Mouse (Mus musculus): ENCODE results near the gene 5031410I06Rik. TPM values are rescaled to one million over a fixed set of nuclear protein-coding genes. Genes with fewer than 3 reads are reported as not detected.
"Not testable (repeated sequence)": the region's sequence is repeated elsewhere in the genome, so short reads cannot be mapped to it uniquely, and the experiment has no call there.

The 5031410I06Rik gene
- polyA plus RNA-seq (2012; fragmentation: generic; extraction: Trizol): not detected
- long read RNA-seq, experiment 1: 0 reads
- long read RNA-seq, experiment 2: 0 reads

DNA sequence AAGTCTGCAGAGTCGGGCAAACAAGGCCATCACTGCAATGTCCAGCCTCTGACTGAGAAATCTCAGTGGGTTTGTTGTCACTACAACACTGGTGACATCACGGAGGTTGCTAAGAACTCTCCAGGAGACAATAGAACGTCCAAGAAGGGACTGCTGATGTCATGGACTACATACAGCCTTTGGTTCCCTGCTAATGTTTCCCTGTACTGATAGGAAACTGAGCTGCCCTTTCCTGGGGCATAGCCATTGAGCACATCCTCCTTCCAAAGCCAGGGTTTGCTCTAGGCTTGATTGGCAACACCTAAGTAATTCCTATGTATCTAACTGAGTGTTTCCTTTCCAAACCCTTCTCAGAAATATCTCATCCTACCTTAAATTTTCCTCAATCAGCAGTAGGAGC, at the start of gene 5031410I06Rik:
Gene 5031410I06Rik, minus strand, starts transcription at position 101 of the 400 bp plus-strand sequence.
- not testable (repeated sequence) for H3K4me3 ChIP-seq (ENCODE audit: insufficient read depth, poor library complexity, severe bottlenecking); H3K79me3 ChIP-seq (ENCODE audit: low read depth); H3K79me2 ChIP-seq (ENCODE audit: control insufficient read depth, insufficient read depth); H3ac ChIP-seq (ENCODE audit: control insufficient read depth, insufficient read length, low read depth); H3K36me3 ChIP-seq (ENCODE audit: control insufficient read depth, insufficient read depth); H3K27me3 ChIP-seq (ENCODE audit: control insufficient read depth, insufficient read depth, insufficient read length)

- H3ac ChIP-seq (ENCODE audit: control insufficient read depth, insufficient read length, low read depth): no peak overlapping the region
- H3K27me3 ChIP-seq (ENCODE audit: control insufficient read depth, insufficient read depth, insufficient read length): no peaks in the 10 kb centered on the region
Measured at GRCm38 (mm10) chr5:26142891-26143290, 37.7 kb upstream of the 5031410I06Rik start.

DNA sequence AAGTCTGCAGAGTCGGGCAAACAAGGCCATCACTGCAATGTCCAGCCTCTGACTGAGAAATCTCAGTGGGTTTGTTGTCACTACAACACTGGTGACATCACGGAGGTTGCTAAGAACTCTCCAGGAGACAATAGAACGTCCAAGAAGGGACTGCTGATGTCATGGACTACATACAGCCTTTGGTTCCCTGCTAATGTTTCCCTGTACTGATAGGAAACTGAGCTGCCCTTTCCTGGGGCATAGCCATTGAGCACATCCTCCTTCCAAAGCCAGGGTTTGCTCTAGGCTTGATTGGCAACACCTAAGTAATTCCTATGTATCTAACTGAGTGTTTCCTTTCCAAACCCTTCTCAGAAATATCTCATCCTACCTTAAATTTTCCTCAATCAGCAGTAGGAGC, 16.2 kb upstream of the 5031410I06Rik start, which contains the start of gene Gm10220:
Gene Gm10220, minus strand, starts transcription at position 101 of the 400 bp plus-strand sequence.
- not testable (repeated sequence) for H3ac ChIP-seq (ENCODE audit: control insufficient read depth, insufficient read length, low read depth); H3K79me3 ChIP-seq (ENCODE audit: low read depth); H3K36me3 ChIP-seq (ENCODE audit: control insufficient read depth, insufficient read depth); H3K79me2 ChIP-seq (ENCODE audit: control insufficient read depth, insufficient read depth); H3K4me3 ChIP-seq (ENCODE audit: insufficient read depth, poor library complexity, severe bottlenecking); H3K27me3 ChIP-seq (ENCODE audit: control insufficient read depth, insufficient read depth, insufficient read length)

More at GRCm38 (mm10) chr5:26142891-26143290, 37.7 kb upstream of the 5031410I06Rik start:
- no peaks in the 10 kb centered on the region for H3K79me3 ChIP-seq (ENCODE audit: low read depth)
- no peak for TF ChIP-seq USF1 (IDR thresholded peaks at IDR 0.05; ENCODE audit: low read depth)
- no peak for TF ChIP-seq FOSL1 (IDR thresholded peaks at IDR 0.05; ENCODE audit: insufficient read depth, low read length, poor library complexity, severe bottlenecking)
- no peak for TF ChIP-seq CEBPB (IDR thresholded peaks at IDR 0.05; ENCODE audit: low read depth)
- TF ChIP-seq CTCF (IDR thresholded peaks at IDR 0.05; ENCODE audit: control insufficient read depth, insufficient read depth, insufficient read length): no peak
- TF ChIP-seq MYOD1 (IDR thresholded peaks at IDR 0.05; ENCODE audit: control insufficient read depth, insufficient read length, low read depth): no peak
- TF ChIP-seq MAX (IDR thresholded peaks at IDR 0.05): no peak
- TF ChIP-seq MYOG (IDR thresholded peaks at IDR 0.05; ENCODE audit: control insufficient read depth, extremely low read depth, insufficient read length): no peak
- no peak overlapping the region for H3K4me3 ChIP-seq (ENCODE audit: insufficient read depth, poor library complexity, severe bottlenecking)
- no peaks in the 10 kb centered on the region for H3K79me2 ChIP-seq (ENCODE audit: control insufficient read depth, insufficient read depth)
- no peaks in the 10 kb centered on the region for H3K36me3 ChIP-seq (ENCODE audit: control insufficient read depth, insufficient read depth)

GRCm38 (mm10) chr5:26089191-26089590, 16.0 kb downstream of the 5031410I06Rik start, which contains the start of gene Gm10471:
Gm10471 (minus strand) TSS chr5:26089291.
- H3K79me3 ChIP-seq (ENCODE audit: low read depth); H3K36me3 ChIP-seq (ENCODE audit: control insufficient read depth, insufficient read depth); H3K27me3 ChIP-seq (ENCODE audit: control insufficient read depth, insufficient read depth, insufficient read length); H3K79me2 ChIP-seq (ENCODE audit: control insufficient read depth, insufficient read depth); H3ac ChIP-seq (ENCODE audit: control insufficient read depth, insufficient read length, low read depth); H3K4me3 ChIP-seq (ENCODE audit: insufficient read depth, poor library complexity, severe bottlenecking): not testable (repeated sequence)

GRCm38 (mm10) chr5:26079023-26079422, 26.1 kb downstream of the 5031410I06Rik start:
- H3ac ChIP-seq (ENCODE audit: control insufficient read depth, insufficient read length, low read depth); H3K79me3 ChIP-seq (ENCODE audit: low read depth); H3K36me3 ChIP-seq (ENCODE audit: control insufficient read depth, insufficient read depth); H3K79me2 ChIP-seq (ENCODE audit: control insufficient read depth, insufficient read depth); H3K27me3 ChIP-seq (ENCODE audit: control insufficient read depth, insufficient read depth, insufficient read length); H3K4me3 ChIP-seq (ENCODE audit: insufficient read depth, poor library complexity, severe bottlenecking): not testable (repeated sequence)

- no peaks in the 10 kb centered on the region for H3K79me3 ChIP-seq (ENCODE audit: low read depth)
- no peaks in the 10 kb centered on the region for H3K79me2 ChIP-seq (ENCODE audit: control insufficient read depth, insufficient read depth)
- no peak overlapping the region for H3K4me3 ChIP-seq (ENCODE audit: insufficient read depth, poor library complexity, severe bottlenecking)
- H3ac ChIP-seq (ENCODE audit: control insufficient read depth, insufficient read length, low read depth): no peak overlapping the region
- H3K36me3 ChIP-seq (ENCODE audit: control insufficient read depth, insufficient read depth): no peaks in the 10 kb centered on the region
- H3K27me3 ChIP-seq (ENCODE audit: control insufficient read depth, insufficient read depth, insufficient read length): no peaks in the 10 kb centered on the region
- TF ChIP-seq MYOG (IDR thresholded peaks at IDR 0.05; ENCODE audit: control insufficient read depth, extremely low read depth, insufficient read length): no peak
- no peak for TF ChIP-seq MYOD1 (IDR thresholded peaks at IDR 0.05; ENCODE audit: control insufficient read depth, insufficient read length, low read depth)
- no peak for TF ChIP-seq CEBPB (IDR thresholded peaks at IDR 0.05; ENCODE audit: low read depth)
- no peak for TF ChIP-seq MAX (IDR thresholded peaks at IDR 0.05)
- no peak for TF ChIP-seq CTCF (IDR thresholded peaks at IDR 0.05; ENCODE audit: control insufficient read depth, insufficient read depth, insufficient read length)
- no peak for TF ChIP-seq FOSL1 (IDR thresholded peaks at IDR 0.05; ENCODE audit: insufficient read depth, low read length, poor library complexity, severe bottlenecking)
- no peak for TF ChIP-seq USF1 (IDR thresholded peaks at IDR 0.05; ENCODE audit: low read depth)
Measured at GRCm38 (mm10) chr5:26070716-26071115, 34.4 kb downstream of the 5031410I06Rik start.

- H3K79me3 ChIP-seq (ENCODE audit: low read depth); H3K79me2 ChIP-seq (ENCODE audit: control insufficient read depth, insufficient read depth); H3K27me3 ChIP-seq (ENCODE audit: control insufficient read depth, insufficient read depth, insufficient read length); H3K36me3 ChIP-seq (ENCODE audit: control insufficient read depth, insufficient read depth); H3ac ChIP-seq (ENCODE audit: control insufficient read depth, insufficient read length, low read depth); H3K4me3 ChIP-seq (ENCODE audit: insufficient read depth, poor library complexity, severe bottlenecking): not testable (repeated sequence)
Measured at GRCm38 (mm10) chr5:26058481-26058880, 46.7 kb downstream of the 5031410I06Rik start, which contains the start of gene Gm7347. Gm7347 (minus strand) TSS chr5:26058581.

Other genes starting within 250 kb of the 5031410I06Rik start
- not detected for gene Gm21663, start 163.0 kb downstream of the 5031410I06Rik start, polyA plus RNA-seq (2012; fragmentation: generic; extraction: Trizol)
- not detected for gene Gm21671, start 150.9 kb downstream of the 5031410I06Rik start, polyA plus RNA-seq (2012; fragmentation: generic; extraction: Trizol)
- not detected for gene Gm21680, start 132.7 kb downstream of the 5031410I06Rik start, polyA plus RNA-seq (2012; fragmentation: generic; extraction: Trizol)
- not detected for gene Gm21698, start 116.7 kb downstream of the 5031410I06Rik start, polyA plus RNA-seq (2012; fragmentation: generic; extraction: Trizol)
- gene Gm1979, start 100.6 kb downstream of the 5031410I06Rik start, polyA plus RNA-seq (2012; fragmentation: generic; extraction: Trizol): not detected
- gene Gm5862, start 82.4 kb downstream of the 5031410I06Rik start, polyA plus RNA-seq (2012; fragmentation: generic; extraction: Trizol): not detected
- 0.01 TPM for gene Speer4a, start 65.8 kb downstream of the 5031410I06Rik start, polyA plus RNA-seq (2012; fragmentation: generic; extraction: Trizol)
- gene Gm7347, start 46.8 kb downstream of the 5031410I06Rik start, polyA plus RNA-seq (2012; fragmentation: generic; extraction: Trizol): not detected
- not detected for gene Gm10471, start 16.1 kb downstream of the 5031410I06Rik start, polyA plus RNA-seq (2012; fragmentation: generic; extraction: Trizol)
- not detected for gene Gm10220, start 16.1 kb upstream of the 5031410I06Rik start, polyA plus RNA-seq (2012; fragmentation: generic; extraction: Trizol)
- gene Gm7361, start 152.3 kb upstream of the 5031410I06Rik start, polyA plus RNA-seq (2012; fragmentation: generic; extraction: Trizol): not detected